Mouse (Mus musculus) hindbrain, embryonic 12.5 days (tissue): ENCODE data around the gene Lrrc8a. TPM values are rescaled to one million over a fixed set of nuclear protein-coding genes. Genes with fewer than 3 reads are reported as not detected.

Experiments used
- ATAC-seq: fragments of 200-750 bp; cut with Nextera tagmentation; 2 replicates; pipeline ENCODE4 v1.8.0; 2017; ENCODE audit warnings: moderate TSS enrichment; ENCODE audit not compliant: low FRiP score
- H3K27ac ChIP-seq: fragments of 300-500 bp; sonication (generic); 2 replicates; pipeline ENCODE4 v1.5.1; 2016; ENCODE audit warnings: mild to moderate bottlenecking
- H3K27me3 ChIP-seq: fragments of 300-500 bp; sonication (generic); 2 replicates; pipeline ENCODE4 v1.6.1; 2016; ENCODE audit warnings: mild to moderate bottlenecking
- H3K36me3 ChIP-seq: fragments of 300-500 bp; sonication (generic); 2 replicates; pipeline ENCODE4 v1.6.1; 2016; ENCODE audit warnings: mild to moderate bottlenecking
- H3K4me1 ChIP-seq: fragments of 300-500 bp; sonication (generic); 2 replicates; pipeline ENCODE4 v1.6.1; 2016
- H3K4me2 ChIP-seq: fragments of 300-500 bp; sonication (generic); replicated peaks from 2 replicates; pipeline ENCODE4 v1.6.1; 2016; ENCODE audit warnings: mild to moderate bottlenecking
- H3K4me3 ChIP-seq: fragments of 300-500 bp; sonication (generic); 2 replicates; pipeline ENCODE4 v1.5.1; 2016; ENCODE audit warnings: mild to moderate bottlenecking
- H3K9ac ChIP-seq: fragments of 300-500 bp; sonication (generic); 2 replicates; pipeline ENCODE4 v1.6.1; 2016; ENCODE audit warnings: mild to moderate bottlenecking, moderate library complexity
- H3K9me3 ChIP-seq: fragments of 300-500 bp; sonication (generic); replicated peaks from 2 replicates; pipeline ENCODE4 v1.6.1; 2016; ENCODE audit warnings: mild to moderate bottlenecking
- WGBS: fragments of 180-500 bp; shearing (Covaris S2); methylation state at CpG from one replicate; pipeline ENCODE4 v1.1.7; 2016; 5-methylcytosine and 5-hydroxymethylcytosine counted together
- polyA plus RNA-seq: library from polyadenylated mRNA; unstranded; fragments of >200 nt; fragmentation: Nextera tagmentation; extraction: Ambion mirVana; gene quantifications from 2 replicates; pipeline ENCODE4 v1.2.1, GENCODE M21; 2016

The Lrrc8a gene
- polyA plus RNA-seq, 1 experiment from 2014 or later = 39.3 TPM

- ATAC-seq = no peak
- Histone ChIP-seq H3K9ac (no peak overlapping the region), H3K27me3 (no peaks in the 10 kb centered on the region), H3K4me3 (no peak overlapping the region), H3K36me3 (no peaks in the 10 kb centered on the region), H3K9me3 (no peaks in the 10 kb centered on the region), H3K27ac (no peak overlapping the region), H3K4me1 (peaks cover 3% of the 10 kb centered on the region), H3K4me2 (no peak overlapping the region)
- WGBS = 65% methylated on average over 6 of the region's 6 CpGs
Observed at GRCm38 (mm10) chr2:30211408-30212168, 25.9 kb upstream of the Lrrc8a start.

GRCm38 (mm10) chr2:30212169-30212545 lies 25.4 kb upstream of the Lrrc8a start:
- no peaks in the 10 kb centered on the region for H3K36me3 ChIP-seq
- 78% methylated on average over 4 of the region's 4 CpGs for WGBS
- H3K4me3 ChIP-seq = no peak overlapping the region
- H3K27me3 ChIP-seq = no peaks in the 10 kb centered on the region
- H3K4me1 ChIP-seq = no peaks in the 10 kb centered on the region
- no peak overlapping the region for H3K9ac ChIP-seq
- no peak overlapping the region for H3K27ac ChIP-seq
- no peaks in the 10 kb centered on the region for H3K9me3 ChIP-seq
- no peak overlapping the region for H3K4me2 ChIP-seq
- no peak for ATAC-seq

- no peak overlapping the region for H3K27ac ChIP-seq
- no peak overlapping the region for H3K4me2 ChIP-seq
- H3K4me3 ChIP-seq = no peak overlapping the region
- H3K4me1 ChIP-seq = no peaks in the 10 kb centered on the region
- no peak for ATAC-seq
- no peaks in the 10 kb centered on the region for H3K9me3 ChIP-seq
- WGBS = 77% methylated on average over 1 of the region's 1 CpGs
- H3K27me3 ChIP-seq = no peaks in the 10 kb centered on the region
- no peak overlapping the region for H3K9ac ChIP-seq
- no peaks in the 10 kb centered on the region for H3K36me3 ChIP-seq
Observed at GRCm38 (mm10) chr2:30212951-30213350, 24.6 kb upstream of the Lrrc8a start.

GRCm38 (mm10) chr2:30214745-30215144 lies 22.8 kb upstream of the Lrrc8a start:
- ATAC-seq = no peak
- WGBS = 85% methylated on average over 3 of the region's 3 CpGs

GRCm38 (mm10) chr2:30215493-30215892 lies 22.0 kb upstream of the Lrrc8a start:
- 72% methylated on average over 6 of the region's 6 CpGs for WGBS
- Histone ChIP-seq H3K4me3 (no peak overlapping the region), H3K27me3 (no peaks in the 10 kb centered on the region), H3K27ac (no peak overlapping the region), H3K9me3 (no peaks in the 10 kb centered on the region), H3K36me3 (no peaks in the 10 kb centered on the region), H3K4me2 (no peak overlapping the region), H3K9ac (no peak overlapping the region), H3K4me1 (no peaks in the 10 kb centered on the region)
- ATAC-seq = no peak

More at GRCm38 (mm10) chr2:30214745-30215144, 22.8 kb upstream of the Lrrc8a start:
- Histone ChIP-seq H3K9ac (no peak overlapping the region), H3K4me2 (no peak overlapping the region), H3K27me3 (no peaks in the 10 kb centered on the region), H3K27ac (no peak overlapping the region), H3K36me3 (no peaks in the 10 kb centered on the region), H3K4me1 (no peaks in the 10 kb centered on the region), H3K4me3 (no peak overlapping the region), H3K9me3 (no peaks in the 10 kb centered on the region)

GRCm38 (mm10) chr2:30216293-30216692 lies 21.2 kb upstream of the Lrrc8a start:
- Histone ChIP-seq H3K36me3 (no peaks in the 10 kb centered on the region), H3K4me1 (no peaks in the 10 kb centered on the region), H3K27me3 (no peaks in the 10 kb centered on the region), H3K4me3 (no peak overlapping the region), H3K4me2 (no peak overlapping the region), H3K9me3 (no peaks in the 10 kb centered on the region), H3K9ac (no peak overlapping the region), H3K27ac (no peak overlapping the region)
- 97% methylated on average over 5 of the region's 5 CpGs for WGBS
- ATAC-seq = no peak

GRCm38 (mm10) chr2:30235593-30235992 lies 1.9 kb upstream of the Lrrc8a start:
- H3K4me3 ChIP-seq = no peak overlapping the region
- H3K9me3 ChIP-seq = no peaks in the 10 kb centered on the region
- peaks cover 7% of the 10 kb centered on the region for H3K36me3 ChIP-seq
- no peak overlapping the region for H3K27ac ChIP-seq
- WGBS = 88% methylated on average over 5 of the region's 5 CpGs
- no peak overlapping the region for H3K4me2 ChIP-seq
- no peaks in the 10 kb centered on the region for H3K27me3 ChIP-seq
- peaks cover 22% of the 10 kb centered on the region for H3K4me1 ChIP-seq
- no peak for ATAC-seq
- no peak overlapping the region for H3K9ac ChIP-seq

GRCm38 (mm10) chr2:30236426-30237198 lies 903 bp upstream of the Lrrc8a start:
- peak overlapping the region; percentile 91 for H3K4me2 ChIP-seq
- H3K27ac ChIP-seq = peak overlapping the region; percentile 69
- peak overlapping the region; percentile 69 for H3K9ac ChIP-seq
- 6% methylated on average over 18 of the region's 18 CpGs for WGBS
- peaks cover 22% of the 10 kb centered on the region for H3K4me1 ChIP-seq
- ATAC-seq = no peak
- H3K36me3 ChIP-seq = peaks cover 17% of the 10 kb centered on the region
- peak overlapping the region; percentile 93 for H3K4me3 ChIP-seq
- no peaks in the 10 kb centered on the region for H3K27me3 ChIP-seq
- H3K9me3 ChIP-seq = no peaks in the 10 kb centered on the region

- Histone ChIP-seq H3K4me1 (peaks cover 27% of the 10 kb centered on the region), H3K27me3 (no peaks in the 10 kb centered on the region), H3K36me3 (peaks cover 30% of the 10 kb centered on the region), H3K27ac (peak overlapping the region; percentile 95), H3K4me2 (peak overlapping the region; percentile 91), H3K4me3 (peak overlapping the region; percentile 93), H3K9ac (peak overlapping the region; percentile 92), H3K9me3 (no peaks in the 10 kb centered on the region)
- ATAC-seq = peak; percentile 91
- 0% methylated on average over 34 of the region's 42 CpGs for WGBS
Observed at GRCm38 (mm10) chr2:30237881-30238280, 366 bp downstream of the Lrrc8a start.

- no peak for ATAC-seq
- peak overlapping the region; percentile 93 for H3K4me3 ChIP-seq
- no peaks in the 10 kb centered on the region for H3K9me3 ChIP-seq
- peaks cover 41% of the 10 kb centered on the region for H3K36me3 ChIP-seq
- H3K27ac ChIP-seq = no peak overlapping the region
- WGBS = 68% methylated on average over 3 of the region's 3 CpGs
- no peaks in the 10 kb centered on the region for H3K27me3 ChIP-seq
- H3K9ac ChIP-seq = peak overlapping the region; percentile 92
- peaks cover 27% of the 10 kb centered on the region for H3K4me1 ChIP-seq
- peak overlapping the region; percentile 91 for H3K4me2 ChIP-seq
Observed at GRCm38 (mm10) chr2:30238906-30239465, 1.5 kb downstream of the Lrrc8a start.

- no peak overlapping the region for H3K4me2 ChIP-seq
- peak overlapping the region; percentile 92; the same call in 1 of the 2 replicates for H3K9ac ChIP-seq
- H3K4me3 ChIP-seq = no peak overlapping the region
- H3K4me1 ChIP-seq = peaks cover 31% of the 10 kb centered on the region
- no peak overlapping the region for H3K27ac ChIP-seq
- no peaks in the 10 kb centered on the region for H3K9me3 ChIP-seq
- ATAC-seq = no peak
- no peaks in the 10 kb centered on the region for H3K27me3 ChIP-seq
- H3K36me3 ChIP-seq = peaks cover 46% of the 10 kb centered on the region
- WGBS = 85% methylated on average over 4 of the region's 4 CpGs
Observed at GRCm38 (mm10) chr2:30239777-30240176, 2.3 kb downstream of the Lrrc8a start.

- Histone ChIP-seq H3K36me3 (peaks cover 50% of the 10 kb centered on the region), H3K4me2 (peak within 1 kb of the TSS; percentile 91; the same call in 1 of the 2 replicates), H3K4me1 (peaks cover 31% of the 10 kb centered on the region), H3K27ac (no peak within 1 kb of the TSS), H3K9ac (peak within 1 kb of the TSS; percentile 92; the same call in 1 of the 2 replicates), H3K4me3 (no peak within 1 kb of the TSS), H3K9me3 (no peaks in the 10 kb centered on the region), H3K27me3 (no peaks in the 10 kb centered on the region)
- 83% methylated on average over 2 of the region's 2 CpGs for WGBS
- ATAC-seq = no peak
Observed at GRCm38 (mm10) chr2:30240267-30240666, 2.8 kb downstream of the Lrrc8a start, which contains the start of gene Gm28035. Gene Gm28035 (plus strand): TSS chr2:30240567.
